Mouse (Mus musculus): ENCODE results near the gene Pms1. TPM values are rescaled to one million over a fixed set of nuclear protein-coding genes. Genes with fewer than 3 reads are reported as not detected.

Pms1 gene
- 19.9 TPM for total RNA-seq (2023)

DNA sequence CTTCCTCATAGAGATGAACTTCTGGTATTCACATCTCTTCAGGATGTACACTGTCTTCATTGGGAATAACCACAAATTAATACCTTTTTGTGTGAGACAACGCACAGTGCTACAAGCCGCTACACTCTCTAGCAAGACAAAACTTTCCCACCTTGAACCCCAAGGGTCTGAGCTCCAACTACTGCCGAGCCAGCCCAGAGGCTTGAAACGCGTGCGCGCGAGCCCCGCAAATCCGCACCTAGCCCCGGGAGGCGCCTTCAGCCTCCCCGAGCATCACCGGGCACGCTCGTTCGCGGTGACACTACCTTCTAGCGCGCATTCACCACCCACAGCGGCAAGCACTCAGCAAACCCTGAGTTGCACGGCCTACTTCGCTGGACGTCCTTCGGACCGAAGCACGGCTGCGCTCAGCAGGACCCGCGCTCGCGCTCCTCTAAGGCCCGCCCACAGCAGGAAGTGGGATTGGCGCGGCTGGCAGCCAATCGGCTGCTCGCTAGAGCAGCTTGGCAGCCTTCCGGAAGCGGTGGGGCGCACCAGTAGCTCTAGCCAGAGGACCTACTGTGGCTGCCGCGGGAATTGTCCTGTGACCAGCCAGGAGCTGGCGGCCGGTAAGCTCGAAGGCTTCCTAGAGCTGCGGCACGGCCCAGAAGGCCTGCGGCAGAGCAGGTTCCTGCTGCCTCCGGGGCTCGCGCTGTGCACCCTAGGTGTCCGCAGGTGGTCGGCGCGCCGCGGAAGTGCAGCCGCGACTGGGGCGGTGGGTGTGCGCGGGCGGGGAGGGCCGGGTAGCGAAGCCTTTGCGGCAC, at the start of gene Pms1, which contains the start of the genes Ormdl1 and Gm28778:
TSS of gene Pms1 (minus strand) at position 438 of the 803 bp plus-strand sequence.
TSS of gene Ormdl1 (plus strand) at position 515 of the 803 bp plus-strand sequence.
TSS of gene Gm28778 (plus strand) at position 531 of the 803 bp plus-strand sequence.

DNA sequence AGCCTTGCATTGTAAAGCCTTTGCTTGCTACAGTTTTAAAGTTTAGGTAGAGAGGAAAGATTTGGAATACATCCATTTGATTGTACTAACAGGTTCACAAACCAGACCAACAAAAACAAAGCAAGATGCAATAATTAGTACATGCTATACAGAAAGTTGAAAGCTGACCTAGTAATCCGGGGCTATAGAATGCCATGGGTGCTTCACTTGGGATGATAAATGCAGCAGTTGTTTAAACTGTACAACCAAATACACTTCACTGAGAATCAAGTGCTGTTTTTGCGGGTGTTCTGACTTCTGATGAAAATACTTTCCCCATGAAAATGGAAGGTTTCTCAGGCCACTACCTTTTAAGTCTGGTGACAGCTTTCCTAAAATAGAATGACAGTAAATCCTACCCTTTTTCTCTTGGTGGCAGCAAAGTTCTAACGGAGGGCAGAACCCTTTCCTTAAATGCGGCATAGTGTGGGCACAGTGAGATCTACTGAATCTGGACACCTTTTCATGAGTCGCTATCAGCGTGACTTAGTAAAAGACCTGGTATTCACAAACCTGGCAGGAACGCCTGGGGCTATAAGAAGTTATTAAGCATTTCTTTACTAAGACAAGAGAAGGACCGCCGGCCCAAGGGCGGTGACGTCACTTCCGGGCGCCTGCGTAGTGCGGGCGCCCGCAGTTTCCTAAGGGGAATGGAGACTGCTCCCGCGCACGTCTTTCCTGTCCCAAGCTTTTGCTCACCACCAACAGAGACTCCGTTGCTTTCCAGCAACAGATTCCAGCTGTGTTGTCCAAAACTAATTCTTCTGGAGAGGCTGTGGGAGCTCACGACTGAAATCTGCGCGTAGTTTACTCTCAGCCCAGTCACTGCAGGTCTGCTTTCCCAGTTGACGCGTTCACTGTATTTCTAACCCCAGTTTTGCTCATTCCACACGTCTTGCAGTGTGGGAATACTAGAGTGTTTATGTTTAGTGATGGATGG, 16.5 kb upstream of the Pms1 start, which contains the start of gene Osgepl1:
TSS of gene Osgepl1 (plus strand) at position 636 of the 979 bp plus-strand sequence.

DNA sequence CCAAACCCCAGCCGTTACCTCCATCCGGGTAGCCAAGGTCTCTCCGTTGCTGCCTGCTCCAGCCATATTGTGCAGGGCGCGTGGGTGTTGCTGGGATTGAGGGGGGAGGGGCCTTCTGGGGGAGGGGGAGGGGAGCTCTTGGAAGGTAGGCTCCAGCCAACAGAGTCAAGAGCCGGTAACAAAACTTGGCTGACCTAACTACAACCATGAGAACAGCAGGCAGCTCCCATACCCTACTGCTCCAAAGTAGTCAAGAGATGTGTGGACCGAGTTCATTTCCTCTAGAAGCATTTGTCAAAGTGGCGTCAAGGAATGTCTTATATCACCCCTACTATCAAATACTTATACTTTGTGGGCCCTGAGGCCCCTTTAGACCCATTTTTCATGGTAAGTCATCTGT, 109.3 kb downstream of the Pms1 start, which contains the start of gene 1700019A02Rik:
TSS of gene 1700019A02Rik (minus strand) at position 101 of the 400 bp plus-strand sequence.

Other genes with a start within 250 kb of the Pms1 start
- not detected for gene Mstn, start 235.4 kb downstream of the Pms1 start, total RNA-seq (2023)
- gene 1700019A02Rik, start 109.4 kb downstream of the Pms1 start, total RNA-seq (2023) = not detected
- 17.8 TPM for gene Ormdl1, start 77 bp upstream of the Pms1 start, total RNA-seq (2023)
- not detected for gene Gm28778, start 93 bp upstream of the Pms1 start, total RNA-seq (2023)
- 9.8 TPM for gene Osgepl1, start 16.6 kb upstream of the Pms1 start, total RNA-seq (2023)
- not detected for gene Asdurf, start 55.6 kb upstream of the Pms1 start, total RNA-seq (2023)
- 0.24 TPM for gene Gm28551, start 55.6 kb upstream of the Pms1 start, total RNA-seq (2023)
- gene Asnsd1, start 55.7 kb upstream of the Pms1 start, total RNA-seq (2023) = 32.4 TPM

All from CD4-positive naive resting alpha-beta T cell, adult 57 days (primary cell).